Mouse (Mus musculus): ENCODE data around the gene Bhlhe41.

Bhlhe41 gene

DNA sequence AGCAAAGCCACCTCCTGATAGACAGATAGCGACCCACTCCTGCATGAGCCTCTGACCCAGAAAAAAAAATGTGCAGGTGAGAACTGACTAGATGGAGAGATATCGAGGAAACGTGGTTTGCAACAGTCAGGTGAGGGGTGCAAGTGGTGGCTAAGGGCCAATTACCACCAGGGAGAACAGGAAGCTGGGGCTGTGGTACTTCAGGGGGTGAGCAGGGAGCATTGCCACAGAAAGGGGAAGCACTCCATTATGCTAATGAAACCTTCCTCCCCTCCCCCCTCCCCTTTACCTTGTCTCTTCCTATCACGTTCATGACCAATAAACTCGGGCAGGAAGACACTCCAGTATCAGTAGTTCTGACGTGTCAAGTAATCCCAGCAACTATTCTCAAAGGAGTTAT is 30.0 kb downstream of the Bhlhe41 start:
- DNase-seq (ENCODE audit: extremely low spot score), result no peak

DNA sequence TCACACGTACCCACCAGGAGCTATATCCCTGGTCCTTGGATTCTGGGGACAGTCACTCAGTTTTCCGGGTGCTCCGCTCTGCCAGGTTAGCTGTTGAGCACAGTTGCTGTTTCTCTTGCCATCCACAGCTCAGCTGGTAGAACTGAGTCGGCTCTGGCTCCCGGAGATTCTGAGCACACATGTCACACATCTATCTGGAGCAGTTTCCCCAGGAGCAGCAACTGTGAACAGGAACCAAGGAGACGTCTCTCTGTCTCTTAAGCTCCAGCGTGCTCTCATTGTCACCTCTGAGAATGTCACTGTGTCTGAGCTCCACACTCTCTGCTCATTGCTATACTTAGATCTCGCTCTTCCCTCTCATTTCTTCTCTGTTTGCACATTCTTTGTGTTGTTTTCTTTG is 32.4 kb downstream of the Bhlhe41 start:
- DNase-seq (ENCODE audit: extremely low spot score), result no peak

- peak; percentile 10 for DNase-seq (ENCODE audit: extremely low spot score)
These were observed 34.7 kb downstream of the Bhlhe41 start for GRCm38 (mm10) chr6:145830617-145831016.

DNA sequence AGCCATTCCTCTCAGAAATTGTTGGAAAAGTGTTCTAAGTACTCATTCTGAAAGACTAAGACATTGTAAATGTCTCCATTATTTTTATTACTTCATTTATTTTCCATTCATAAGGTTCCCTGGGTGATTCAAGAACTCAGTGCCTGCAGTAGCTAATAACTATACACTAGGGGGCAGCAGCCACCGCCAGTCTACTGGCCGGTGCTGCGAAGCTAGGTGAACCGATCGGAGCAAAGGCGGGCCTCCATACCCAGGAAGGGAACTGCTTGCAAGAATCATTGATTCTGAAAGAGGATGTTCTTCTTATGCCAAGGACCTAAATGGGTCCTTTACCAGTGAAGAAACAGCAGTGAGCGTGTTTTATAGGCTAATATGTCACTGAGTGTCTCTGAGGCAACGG is 35.2 kb downstream of the Bhlhe41 start:
- DNase-seq (ENCODE audit: extremely low spot score), result peak; percentile 62

- no peak for DNase-seq (ENCODE audit: extremely low spot score)
These were observed 36.1 kb downstream of the Bhlhe41 start for GRCm38 (mm10) chr6:145829062-145829835.

- no peak for DNase-seq (ENCODE audit: extremely low spot score)
These were observed 39.1 kb downstream of the Bhlhe41 start for GRCm38 (mm10) chr6:145826305-145826704.

GRCm38 (mm10) chr6:145823588-145824234 is 41.6 kb downstream of the Bhlhe41 start:
- peak; percentile 38 for DNase-seq (ENCODE audit: extremely low spot score)

DNA sequence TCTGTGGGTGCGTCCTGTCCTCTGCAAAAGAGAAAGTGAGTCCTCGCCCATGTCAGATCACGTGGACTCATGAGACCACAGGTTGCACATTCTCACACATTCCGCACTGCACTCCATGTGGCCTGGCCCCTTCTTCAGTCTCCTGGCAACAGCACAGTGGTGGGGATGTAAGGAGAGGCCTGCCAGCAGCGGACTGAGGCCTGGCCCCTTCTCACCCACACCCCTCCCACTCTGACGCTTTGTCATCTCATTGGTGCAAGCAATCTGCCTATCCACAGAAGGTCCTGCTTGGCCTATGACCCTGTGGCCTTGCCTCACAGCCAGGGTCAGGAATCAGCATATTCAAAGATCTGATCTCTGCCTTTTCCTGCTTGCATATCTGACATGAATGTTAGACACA is 42.3 kb downstream of the Bhlhe41 start:
- peak; percentile 75 for DNase-seq (ENCODE audit: extremely low spot score)

GRCm38 (mm10) chr6:145822218-145822617 is 43.1 kb downstream of the Bhlhe41 start:
- DNase-seq (ENCODE audit: extremely low spot score), result no peak

DNA sequence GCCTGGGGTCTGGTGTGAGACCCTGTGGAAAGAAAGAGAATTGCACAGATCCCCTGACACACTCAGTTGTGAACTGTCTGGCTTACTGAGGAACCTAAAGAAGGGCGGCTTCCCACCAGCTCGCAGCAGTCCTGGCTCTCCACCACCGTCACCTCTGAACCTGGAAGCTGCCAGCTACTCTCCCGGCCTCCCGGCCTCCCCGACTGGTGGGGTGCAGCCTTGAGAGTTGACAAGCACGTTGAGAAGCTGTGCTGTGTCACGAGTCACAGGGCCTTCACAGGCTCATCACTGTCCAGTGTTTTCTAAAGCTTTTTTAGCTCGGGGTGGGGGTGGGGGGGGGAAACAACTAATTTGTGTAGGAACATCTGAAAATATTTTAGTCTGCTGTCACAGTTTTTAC is 46.2 kb downstream of the Bhlhe41 start:
- no peak for DNase-seq (ENCODE audit: extremely low spot score)

DNA sequence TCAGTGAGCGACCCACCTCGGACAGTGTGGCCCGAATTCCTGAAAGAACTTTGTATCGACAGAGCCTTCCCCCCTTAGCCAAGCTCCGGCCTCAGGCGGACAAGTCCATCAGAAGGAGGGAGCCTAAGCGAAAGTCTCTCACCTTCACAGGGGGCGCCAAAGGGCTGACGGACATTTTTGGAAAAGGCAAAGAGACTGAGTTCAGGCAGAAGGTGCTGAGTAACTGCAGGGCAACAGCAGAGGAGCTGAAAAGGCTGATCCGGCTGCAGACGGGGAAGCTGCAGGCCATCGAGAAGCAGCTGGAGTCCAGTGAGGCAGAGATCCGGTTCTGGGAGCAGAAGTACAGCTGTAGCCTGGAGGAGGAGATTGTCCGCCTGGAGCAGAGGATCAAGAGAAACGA is 50.2 kb downstream of the Bhlhe41 start:
- peak; percentile 41 for DNase-seq (ENCODE audit: extremely low spot score)

DNA sequence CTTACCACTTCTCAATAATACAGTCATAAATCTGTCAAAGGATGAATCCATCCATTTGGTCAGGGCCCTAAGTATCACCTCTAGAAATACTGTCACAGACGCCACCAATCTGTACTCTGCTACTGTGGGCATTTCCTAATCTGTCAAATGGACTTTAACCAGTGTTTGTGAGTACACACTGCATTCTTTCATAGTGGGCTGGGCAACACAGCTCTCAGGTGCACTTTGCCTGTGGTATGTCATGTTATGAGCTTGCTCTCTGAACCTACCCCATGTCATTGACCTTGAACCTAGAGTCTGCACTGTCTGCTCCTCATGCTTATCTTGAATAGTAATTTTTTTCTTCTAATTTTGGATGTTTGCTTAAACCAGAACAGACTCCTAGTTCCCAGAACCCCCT is 54.2 kb downstream of the Bhlhe41 start:
- no peak for DNase-seq (ENCODE audit: extremely low spot score)

- no peak for DNase-seq (ENCODE audit: extremely low spot score)
These were observed 55.3 kb downstream of the Bhlhe41 start for GRCm38 (mm10) chr6:145810015-145810414.

- DNase-seq (ENCODE audit: extremely low spot score), result no peak
These were observed 55.8 kb downstream of the Bhlhe41 start for GRCm38 (mm10) chr6:145809566-145809965.

Data from embryo, embryonic 9.5 days (tissue).